Mouse (Mus musculus): ENCODE results near the gene Arfgef3. TPM values are rescaled to one million over a fixed set of nuclear protein-coding genes. Genes with fewer than 3 reads are reported as not detected.
A peak's percentile ranks its signal among the peaks of the same experiment; 100 is the strongest.
"Not testable (repeated sequence)": the region's sequence is repeated elsewhere in the genome, so short reads cannot be mapped to it uniquely, and the experiment has no call there.

The Arfgef3 gene
- total RNA-seq, 2 experiments from 2014 or later: 104 to 105 TPM

GRCm38 (mm10) chr10:18612796-18613195 lies 131.0 kb downstream of the Arfgef3 start:
- intact Hi-C loops (cut with DNase I): no loop called here

GRCm38 (mm10) chr10:18604827-18605535 lies 138.8 kb downstream of the Arfgef3 start:
- intact Hi-C loops (cut with DNase I): loop anchor here (5.0 kb wide), 2 partner anchors 137 to 213 kb away; partner anchors contain the start of gene Arfgef3
- DNase-seq (ENCODE audit: low spot score in 2 of 2): not testable (repeated sequence)

More at GRCm38 (mm10) chr10:18612796-18613195, 131.0 kb downstream of the Arfgef3 start:
- DNase-seq (ENCODE audit: low spot score in 2 of 2): no peak

GRCm38 (mm10) chr10:18602030-18602429 lies 141.7 kb downstream of the Arfgef3 start:
- intact Hi-C loops (cut with DNase I): loop anchor here (5.0 kb wide), 2 partner anchors 140 to 210 kb away; partner anchors contain the start of gene Arfgef3
- peak; percentile 75 to 85 for DNase-seq (ENCODE audit: low spot score in 2 of 2)

GRCm38 (mm10) chr10:18597601-18598000 lies 146.1 kb downstream of the Arfgef3 start:
- intact Hi-C loops (cut with DNase I): no loop called here
- no peak for DNase-seq (ENCODE audit: low spot score in 2 of 2)

GRCm38 (mm10) chr10:18589455-18589854 lies 154.3 kb downstream of the Arfgef3 start:
- intact Hi-C loops (cut with DNase I): no loop called here
- DNase-seq (ENCODE audit: low spot score in 2 of 2): no peak

- DNase-seq (ENCODE audit: low spot score in 2 of 2): no peak
- intact Hi-C loops (cut with DNase I): no loop called here
Measured at GRCm38 (mm10) chr10:18584188-18584587, 159.6 kb downstream of the Arfgef3 start.

GRCm38 (mm10) chr10:18572581-18572980 lies 171.2 kb downstream of the Arfgef3 start:
- DNase-seq (ENCODE audit: low spot score in 2 of 2): no peak
- intact Hi-C loops (cut with DNase I): no loop called here

- intact Hi-C loops (cut with DNase I): loop anchor here (2.0 to 5.0 kb wide), 2 partner anchors 278 to 339 kb away; no protein-coding TSS in a partner anchor
- DNase-seq (ENCODE audit: low spot score in 2 of 2): peak; percentile 60 to 75
Measured at GRCm38 (mm10) chr10:18562940-18563339, 180.8 kb downstream of the Arfgef3 start.

GRCm38 (mm10) chr10:18561445-18561844 lies 182.3 kb downstream of the Arfgef3 start:
- intact Hi-C loops (cut with DNase I): loop anchor here (5.0 kb wide), 1 partner anchor 341 kb away; no protein-coding TSS in a partner anchor
- DNase-seq (ENCODE audit: low spot score in 2 of 2): no peak

GRCm38 (mm10) chr10:18559076-18559475 lies 184.7 kb downstream of the Arfgef3 start:
- DNase-seq (ENCODE audit: low spot score in 2 of 2); intact Hi-C loops (cut with DNase I): not testable (repeated sequence)

- intact Hi-C loops (cut with DNase I): loop anchor here (5.0 kb wide), 1 partner anchor 293 kb away; no protein-coding TSS in a partner anchor
- DNase-seq (ENCODE audit: low spot score in 2 of 2): peak; percentile 23 to 45
Measured at GRCm38 (mm10) chr10:18549321-18550216, 194.2 kb downstream of the Arfgef3 start.

- no peak for DNase-seq (ENCODE audit: low spot score in 2 of 2)
- intact Hi-C loops (cut with DNase I): loop anchor here (5.0 kb wide), 1 partner anchor 295 kb away; no protein-coding TSS in a partner anchor
Measured at GRCm38 (mm10) chr10:18547381-18547780, 196.4 kb downstream of the Arfgef3 start.

GRCm38 (mm10) chr10:18545813-18546235 lies 197.9 kb downstream of the Arfgef3 start, which contains the start of gene Hebp2:
Hebp2 (minus strand) TSS chr10:18546076.
- intact Hi-C loops (cut with DNase I): loop anchor here (5.0 kb wide), 1 partner anchor 296 kb away; no protein-coding TSS in a partner anchor
- peak; percentile 60 to 64 for DNase-seq (ENCODE audit: low spot score in 2 of 2)

- intact Hi-C loops (cut with DNase I): loop anchor here (5.0 kb wide), 1 partner anchor 297 kb away; no protein-coding TSS in a partner anchor
- no peak for DNase-seq (ENCODE audit: low spot score in 2 of 2)
Measured at GRCm38 (mm10) chr10:18545309-18545708, 198.4 kb downstream of the Arfgef3 start.

- intact Hi-C loops (cut with DNase I): no loop called here
- no peak for DNase-seq (ENCODE audit: low spot score in 2 of 2)
Measured at GRCm38 (mm10) chr10:18536889-18537288, 206.9 kb downstream of the Arfgef3 start.

GRCm38 (mm10) chr10:18532293-18532692 lies 211.5 kb downstream of the Arfgef3 start:
- DNase-seq (ENCODE audit: low spot score in 2 of 2): no peak
- intact Hi-C loops (cut with DNase I): no loop called here
